Mouse (Mus musculus) urinary bladder, postnatal 25 days (tissue): ENCODE measurements around the gene Cyp2d26.

Experiments used
- DNase-seq: peaks from one replicate; pipeline ENCODE4 v3.0.0; 2022; ENCODE audit warnings: low spot score

Gene Cyp2d26

DNA sequence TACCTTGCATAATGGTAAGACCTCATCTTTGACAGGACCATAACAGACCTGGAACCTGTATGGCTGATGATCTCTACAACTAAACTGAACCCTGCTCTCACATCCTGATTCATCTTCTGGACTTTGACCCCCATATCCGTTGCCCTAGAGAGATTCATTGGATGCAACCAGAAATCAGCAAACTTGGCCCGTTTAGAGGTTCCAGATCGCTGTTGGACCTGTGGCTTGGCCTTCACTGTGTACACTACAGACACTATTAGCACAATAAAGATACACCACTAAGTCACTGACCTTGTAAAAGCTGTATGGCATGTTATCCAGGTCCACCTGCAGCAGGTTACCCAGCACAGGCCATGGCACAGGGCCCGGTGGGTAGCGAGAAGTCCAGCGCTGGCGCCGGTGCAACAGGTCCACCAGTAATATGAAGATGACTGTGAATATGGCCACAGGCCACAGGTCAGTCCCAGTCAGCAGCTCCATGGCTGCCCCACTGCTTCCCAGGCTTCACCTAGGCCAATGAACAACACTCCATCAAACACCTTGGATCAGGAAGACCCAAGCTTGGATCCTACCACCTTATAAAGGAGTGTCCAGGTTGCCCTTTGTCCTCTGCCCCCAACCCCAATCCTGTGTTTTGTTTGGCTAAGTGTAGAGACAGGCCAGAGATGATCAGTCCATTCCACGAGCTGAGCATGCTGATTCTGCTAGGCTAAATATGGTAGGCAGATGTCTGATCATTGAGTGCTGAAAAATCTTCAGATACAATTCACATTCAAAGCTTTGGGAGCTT lies 30.3 kb downstream of the Cyp2d26 start, which contains the start of gene Cyp2d40:
TSS of gene Cyp2d40 (minus strand) at position 553 of the 790 bp plus-strand sequence.
- no peak for DNase-seq

DNA sequence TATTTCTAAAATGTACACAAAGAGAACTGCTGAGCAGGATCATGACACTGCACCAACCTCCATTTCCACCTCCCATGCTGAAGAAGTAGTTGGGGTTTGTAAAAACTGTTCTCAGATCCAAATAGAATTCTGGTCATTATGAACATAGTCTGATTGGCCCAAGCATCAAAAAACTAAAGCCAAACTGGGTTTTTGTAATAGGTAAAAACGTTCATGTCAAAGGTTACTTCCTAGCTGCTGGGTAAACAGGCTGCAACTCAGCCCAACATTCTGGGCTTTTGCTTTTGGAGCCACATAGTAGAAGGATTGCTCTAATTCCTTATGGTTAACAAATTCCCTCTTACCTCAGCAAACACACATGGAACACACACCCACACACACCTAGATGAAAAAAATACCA lies 46.0 kb downstream of the Cyp2d26 start:
- no peak for DNase-seq

DNA sequence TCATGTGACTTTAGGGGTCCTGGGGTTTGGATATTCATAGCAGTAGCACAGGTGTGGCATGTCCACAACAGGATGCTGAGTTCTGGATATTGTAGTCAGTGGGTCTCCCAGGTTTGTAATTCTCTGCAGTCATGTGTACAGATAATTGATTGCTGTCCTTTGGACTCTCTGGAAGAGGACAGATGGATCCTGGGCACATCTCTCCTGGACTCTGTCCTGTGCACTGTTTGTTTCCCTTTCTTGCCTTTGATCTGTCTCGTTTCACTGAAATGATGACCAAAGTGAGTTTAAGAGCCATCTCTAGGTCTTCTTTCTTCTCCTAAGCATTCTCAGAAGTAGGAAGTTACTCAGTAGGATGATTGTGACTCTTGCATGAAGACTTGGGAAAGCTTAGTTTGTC lies 46.6 kb downstream of the Cyp2d26 start:
- no peak for DNase-seq
